Mouse (Mus musculus): ENCODE measurements around the gene Cped1.
A peak's percentile ranks its signal among the peaks of the same experiment; 100 is the strongest.
"Not testable (repeated sequence)": the region's sequence is repeated elsewhere in the genome, so short reads cannot be mapped to it uniquely, and the experiment has no call there.

The Cped1 gene

GRCm38 (mm10) chr6:22027854-22028253 is 42.1 kb downstream of the Cped1 start:
- no peak for DNase-seq

GRCm38 (mm10) chr6:22030381-22030780 is 44.7 kb downstream of the Cped1 start:
- no peak for DNase-seq

GRCm38 (mm10) chr6:22033188-22033587 is 47.5 kb downstream of the Cped1 start:
- DNase-seq, result peak; percentile 48

- no peak for DNase-seq
Measured at GRCm38 (mm10) chr6:22035408-22035807, 49.7 kb downstream of the Cped1 start.

- no peak for DNase-seq
Measured at GRCm38 (mm10) chr6:22035895-22036294, 50.2 kb downstream of the Cped1 start.

GRCm38 (mm10) chr6:22036396-22036795 is 50.7 kb downstream of the Cped1 start:
- no peak for DNase-seq

GRCm38 (mm10) chr6:22036911-22037310 is 51.2 kb downstream of the Cped1 start:
- DNase-seq, result no peak

GRCm38 (mm10) chr6:22037441-22038050 is 51.8 kb downstream of the Cped1 start:
- no peak for DNase-seq

- not testable (repeated sequence) for DNase-seq
Measured at GRCm38 (mm10) chr6:22039666-22040065, 54.0 kb downstream of the Cped1 start.

GRCm38 (mm10) chr6:22044880-22045605 is 59.3 kb downstream of the Cped1 start:
- peak; percentile 61 for DNase-seq

- peak; percentile 53 for DNase-seq
Measured at GRCm38 (mm10) chr6:22047101-22047500, 61.4 kb downstream of the Cped1 start.

GRCm38 (mm10) chr6:22049093-22049492 is 63.4 kb downstream of the Cped1 start:
- DNase-seq, result no peak

- DNase-seq, result no peak
Measured at GRCm38 (mm10) chr6:22051526-22051925, 65.8 kb downstream of the Cped1 start.

GRCm38 (mm10) chr6:22053014-22053413 is 67.3 kb downstream of the Cped1 start:
- no peak for DNase-seq

GRCm38 (mm10) chr6:22064341-22064740 is 78.6 kb downstream of the Cped1 start:
- peak; percentile 49 for DNase-seq

- no peak for DNase-seq
Measured at GRCm38 (mm10) chr6:22070603-22071322, 85.0 kb downstream of the Cped1 start.

GRCm38 (mm10) chr6:22071323-22071840 is 85.7 kb downstream of the Cped1 start:
- DNase-seq, result no peak

GRCm38 (mm10) chr6:22072737-22073136 is 87.0 kb downstream of the Cped1 start:
- no peak for DNase-seq

GRCm38 (mm10) chr6:22074232-22075083 is 88.7 kb downstream of the Cped1 start:
- no peak for DNase-seq

- no peak for DNase-seq
Measured at GRCm38 (mm10) chr6:22078686-22079264, 93.1 kb downstream of the Cped1 start.

- DNase-seq, result no peak
Measured at GRCm38 (mm10) chr6:22086056-22086455, 100.3 kb downstream of the Cped1 start.
